Mouse (Mus musculus) left cerebral cortex, adult 9 months (tissue): Measurements from ENCODE around the gene Smg9.
"Not testable (repeated sequence)": the region's sequence is repeated elsewhere in the genome, so short reads cannot be mapped to it uniquely, and the experiment has no call there.

ENCODE experiments used
- DNase-seq, 2 experiments: peaks; one replicate each; pipeline ENCODE4 v3.0.0; 2022; ENCODE audit warnings: low spot score in 2 of 2

Gene Smg9

GRCm38 (mm10) chr7:24377091-24377865 is 22.1 kb upstream of the Smg9 start:
- no peak for DNase-seq

DNA sequence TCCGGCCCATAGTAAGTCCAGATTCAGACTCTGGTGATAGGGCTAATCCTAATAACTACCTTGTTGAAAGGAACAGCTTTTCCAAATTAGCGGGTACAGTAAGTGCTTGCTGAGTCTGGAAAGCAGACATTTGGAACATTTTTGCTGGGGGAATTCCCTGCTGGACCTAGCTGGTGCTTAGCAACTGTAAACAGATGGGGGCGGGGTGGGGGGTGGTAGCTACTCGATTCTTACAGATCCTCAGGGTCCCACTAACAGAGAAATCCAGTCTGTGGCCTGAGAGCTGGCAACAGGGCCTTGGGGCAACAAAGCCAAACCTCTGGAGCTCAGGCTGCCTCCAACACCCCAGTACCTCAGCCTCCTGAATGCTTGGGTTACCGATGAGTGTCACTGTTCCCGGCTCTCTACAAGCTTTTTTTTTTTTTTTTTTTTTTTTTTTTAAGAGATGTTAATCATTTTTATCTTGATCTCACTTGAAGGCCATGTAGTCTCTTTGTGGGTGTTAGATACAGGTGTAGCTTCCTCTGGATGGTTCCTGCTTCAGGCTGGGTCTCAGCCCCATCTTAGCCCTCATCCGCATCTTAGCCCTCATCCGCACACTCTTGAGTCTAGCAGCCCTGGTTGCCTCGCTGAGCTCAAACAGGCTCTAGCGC is 21.2 kb upstream of the Smg9 start:
- no peak for DNase-seq

- DNase-seq = no peak
These were observed 19.5 kb upstream of the Smg9 start for GRCm38 (mm10) chr7:24379934-24380333.

DNA sequence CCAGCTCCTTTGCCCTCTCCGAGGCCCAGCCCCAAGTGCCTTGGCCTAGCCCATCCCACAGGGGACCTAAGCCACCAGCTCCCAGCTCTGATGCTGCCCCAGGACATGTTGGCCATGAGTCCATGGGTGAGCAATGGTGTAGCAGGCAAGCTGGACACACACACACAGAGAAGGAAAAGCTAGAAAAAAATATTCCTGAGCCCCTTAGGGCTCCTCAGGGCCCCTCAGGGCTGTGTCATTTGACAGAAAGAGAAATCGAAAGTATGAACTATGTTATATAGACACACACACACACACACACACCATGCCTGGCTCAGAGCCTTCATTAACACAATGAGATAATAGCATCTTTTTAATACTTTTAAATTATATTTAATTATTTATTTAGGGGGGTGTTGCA is 19.0 kb upstream of the Smg9 start:
- no peak for DNase-seq

GRCm38 (mm10) chr7:24382730-24383372 is 16.6 kb upstream of the Smg9 start:
- no peak for DNase-seq

DNA sequence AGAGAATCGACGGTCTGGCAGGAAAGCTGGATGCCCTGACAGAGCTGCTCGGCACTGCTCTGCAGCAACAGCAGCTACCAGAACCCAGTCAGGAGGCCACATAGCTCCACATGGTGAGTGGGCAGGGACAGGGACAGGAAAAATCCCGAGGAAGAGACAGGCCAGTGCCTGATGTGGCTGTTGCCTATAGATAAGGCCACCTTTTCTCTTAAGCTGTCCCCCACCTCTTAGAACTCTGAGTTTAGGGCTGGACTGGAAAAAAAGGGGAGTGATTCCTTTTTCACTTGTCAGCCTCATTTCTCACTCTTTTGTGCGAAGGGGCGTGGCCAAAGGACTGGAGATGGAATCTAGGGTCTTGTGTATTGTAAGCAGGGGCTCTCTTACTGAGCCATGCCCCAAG is 15.3 kb upstream of the Smg9 start:
- DNase-seq = no peak

DNA sequence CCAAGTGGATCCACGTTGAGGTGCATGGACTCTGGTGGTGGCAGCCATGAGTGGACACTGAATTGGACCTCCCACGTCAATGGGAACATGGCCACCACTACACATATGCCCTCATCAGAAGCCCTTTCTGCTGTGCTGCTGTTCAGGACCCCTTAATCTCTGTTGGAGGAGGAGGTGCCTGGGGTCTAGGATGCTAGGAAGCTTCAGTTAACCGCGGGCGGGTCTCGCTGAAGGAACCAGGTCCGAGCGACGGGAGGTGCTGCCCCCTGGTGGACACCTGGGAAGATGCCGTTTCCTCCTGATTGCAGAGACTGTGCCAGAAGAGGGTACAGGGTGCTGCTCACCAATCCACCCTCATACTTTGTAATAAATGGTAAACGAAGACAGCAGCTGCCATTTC is 14.6 kb upstream of the Smg9 start:
- DNase-seq = peak in 1 of 2 experiments; percentile 72

DNA sequence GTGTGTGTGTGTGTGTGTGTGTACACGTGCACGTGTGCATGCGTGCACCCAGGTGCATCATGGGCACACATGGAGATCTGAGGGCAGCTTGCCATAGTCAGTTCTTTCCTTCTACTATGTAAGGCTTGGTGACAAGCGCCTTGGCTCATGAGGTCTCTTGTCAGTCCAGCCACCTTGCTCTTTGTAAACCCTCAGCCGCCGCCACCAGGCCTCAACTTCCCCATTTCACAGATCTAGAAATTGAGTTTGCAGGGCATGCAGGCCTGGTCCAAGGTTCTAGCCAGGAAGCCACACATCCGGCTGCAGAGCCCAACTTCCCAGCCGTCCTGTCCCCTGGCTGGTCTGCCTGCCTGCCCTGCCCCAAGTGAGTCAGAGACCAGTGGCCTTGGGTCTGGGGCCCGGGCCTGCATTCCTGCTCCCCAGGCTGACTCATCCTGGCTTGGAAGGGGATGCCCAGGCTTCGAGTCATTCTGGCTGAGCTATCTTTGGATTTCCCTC is 12.3 kb upstream of the Smg9 start:
- peak in 1 of 2 experiments; percentile 39 for DNase-seq

DNA sequence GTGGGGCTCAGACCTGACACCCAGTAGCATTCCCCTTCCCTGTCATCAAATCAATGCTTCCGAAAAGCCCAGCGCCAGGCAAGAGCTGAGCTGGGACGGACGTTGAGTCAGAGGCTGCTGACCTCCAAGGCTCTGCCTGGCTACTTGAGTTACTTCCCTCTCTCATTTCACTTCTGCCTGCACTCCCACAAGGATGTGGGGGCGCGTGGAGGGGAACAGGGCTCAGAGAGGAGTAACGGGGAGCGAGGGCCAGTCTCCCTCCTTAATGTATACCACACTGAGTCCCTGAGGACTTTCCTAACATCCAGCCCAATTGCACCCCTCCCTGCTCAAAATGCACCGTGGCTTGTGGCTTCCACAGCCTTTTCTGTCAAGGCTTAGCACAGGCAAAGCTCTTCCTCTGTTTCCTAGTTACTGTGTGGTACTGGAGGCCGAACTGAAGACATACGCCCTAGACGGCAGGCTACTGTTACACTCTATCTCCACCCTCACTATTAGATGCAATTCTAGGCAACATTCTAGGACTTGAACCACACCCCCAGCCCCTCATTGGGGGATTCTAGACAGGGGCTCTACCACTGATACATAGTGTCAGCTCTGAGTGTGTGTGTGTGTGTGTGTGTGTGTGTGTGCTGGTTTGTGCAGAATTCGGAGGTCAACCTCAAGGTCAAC is 9.8 kb upstream of the Smg9 start:
- no peak for DNase-seq

DNA sequence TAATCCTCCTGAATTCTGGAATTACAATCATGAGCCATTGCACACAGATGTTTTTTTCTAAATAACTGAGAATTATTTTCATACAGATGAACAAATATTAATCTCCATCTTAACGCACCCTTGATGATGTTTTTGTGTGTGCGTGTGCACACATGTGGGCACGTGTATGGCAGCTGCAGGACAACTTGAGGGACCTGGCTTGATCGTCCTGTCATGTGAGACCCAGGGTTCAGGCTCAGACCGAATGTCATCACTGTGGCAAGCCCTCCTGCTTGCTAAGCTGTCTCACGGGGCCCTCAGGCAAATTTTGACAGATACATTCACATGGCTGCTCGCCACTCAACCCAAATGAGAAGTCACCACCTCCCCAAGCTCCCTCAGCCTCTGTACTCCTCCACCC is 8.9 kb upstream of the Smg9 start:
- no peak for DNase-seq

GRCm38 (mm10) chr7:24391077-24391476 is 8.3 kb upstream of the Smg9 start:
- DNase-seq = no peak

GRCm38 (mm10) chr7:24391687-24392086 is 7.7 kb upstream of the Smg9 start:
- DNase-seq = no peak

DNA sequence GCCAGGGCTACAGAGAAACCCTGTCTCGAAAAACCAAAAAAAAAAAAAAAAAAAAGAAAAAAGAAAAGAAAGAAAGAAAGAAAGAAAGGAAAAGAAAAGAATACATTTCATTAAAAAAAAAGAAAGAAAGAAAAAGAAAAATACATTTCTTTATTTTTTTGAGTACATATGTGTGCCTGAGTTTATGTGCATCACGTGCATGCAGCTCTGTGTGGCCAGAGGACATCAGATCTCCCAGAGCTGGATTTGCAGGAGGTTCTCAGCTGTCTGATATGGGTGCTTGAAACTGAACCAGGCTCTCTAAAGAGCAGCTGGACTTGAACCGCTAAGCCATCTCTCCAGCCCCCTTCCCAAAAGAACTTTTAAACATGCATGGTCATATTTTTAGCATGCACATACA is 5.4 kb upstream of the Smg9 start:
- DNase-seq = no peak

DNA sequence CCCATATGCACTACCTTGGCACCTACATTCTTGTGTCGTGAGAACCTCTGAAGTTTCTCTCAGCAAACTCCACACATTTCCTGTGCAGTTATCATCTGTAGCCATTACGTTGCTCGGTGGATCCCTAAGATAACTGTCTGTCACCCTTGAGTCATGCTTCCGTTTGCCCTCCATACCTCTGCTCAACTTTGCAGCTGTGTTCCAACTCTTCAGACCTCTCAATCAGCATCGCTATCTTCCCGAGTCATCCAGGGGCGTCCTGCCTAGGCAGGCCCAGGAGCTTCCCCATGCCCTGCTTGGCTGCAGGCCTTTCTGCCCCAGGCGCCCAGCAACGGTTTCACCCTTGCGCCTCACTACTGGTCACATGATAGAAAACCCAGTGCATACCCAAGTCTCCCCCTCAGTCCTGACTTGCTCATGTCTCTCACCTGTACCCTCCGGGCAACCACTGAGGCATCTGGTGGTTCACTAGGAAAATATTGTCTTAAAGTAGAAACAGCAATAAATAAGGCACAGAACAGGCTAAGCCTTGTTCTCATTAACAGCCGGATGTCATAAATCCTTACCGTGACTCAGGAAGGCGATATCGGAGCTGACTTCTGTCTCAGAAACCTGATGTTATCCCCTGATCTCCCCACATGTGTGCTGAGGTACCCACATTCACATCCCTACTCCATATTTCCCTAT is 4.8 kb upstream of the Smg9 start:
- DNase-seq = no peak

DNA sequence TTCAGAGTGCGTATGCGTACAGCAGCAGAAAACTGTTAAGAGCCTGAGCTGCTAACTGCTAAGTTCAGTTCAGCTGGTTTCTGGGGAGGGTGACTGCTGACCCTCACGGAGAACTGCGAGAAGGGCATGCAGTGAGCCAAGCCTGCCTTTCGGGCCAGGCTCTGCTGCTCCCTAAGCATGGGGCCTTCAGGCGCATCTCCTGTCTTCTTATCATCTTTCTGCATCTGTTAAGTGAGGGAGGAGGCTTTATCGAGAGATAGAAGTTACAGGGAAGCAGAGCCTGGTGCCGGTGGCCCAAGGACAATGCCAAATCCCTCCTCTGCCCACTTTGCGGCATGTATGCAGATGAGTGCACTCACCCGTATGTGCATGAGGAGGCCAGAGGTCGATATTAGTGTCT is 2.6 kb upstream of the Smg9 start:
- DNase-seq = no peak

- no peak for DNase-seq
These were observed 980 bp upstream of the Smg9 start for GRCm38 (mm10) chr7:24398364-24398913.

- no peak for DNase-seq
These were observed 648 bp downstream of the Smg9 start for GRCm38 (mm10) chr7:24400082-24400452.

DNA sequence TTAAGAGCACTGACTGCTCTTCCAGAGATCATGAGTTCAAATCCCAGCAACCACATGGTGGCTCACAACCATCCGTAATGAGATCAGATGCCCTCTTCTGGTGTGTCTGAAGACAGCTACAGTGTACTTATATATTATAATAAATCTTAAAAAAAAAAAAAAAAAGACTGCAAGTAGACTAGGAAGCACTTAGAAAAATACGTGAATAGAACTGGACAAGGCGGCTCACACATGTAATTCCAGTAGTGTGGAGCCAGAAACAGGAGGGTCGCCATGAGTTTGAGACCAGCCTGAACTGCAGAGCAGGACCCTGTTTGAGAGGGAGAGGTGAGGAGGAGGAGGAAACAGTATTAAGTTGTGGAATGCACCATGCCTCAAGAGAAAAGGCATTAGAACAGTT is 1.1 kb downstream of the Smg9 start:
- DNase-seq = not testable (repeated sequence)

GRCm38 (mm10) chr7:24402851-24403250 is 3.4 kb downstream of the Smg9 start:
- no peak for DNase-seq

DNA sequence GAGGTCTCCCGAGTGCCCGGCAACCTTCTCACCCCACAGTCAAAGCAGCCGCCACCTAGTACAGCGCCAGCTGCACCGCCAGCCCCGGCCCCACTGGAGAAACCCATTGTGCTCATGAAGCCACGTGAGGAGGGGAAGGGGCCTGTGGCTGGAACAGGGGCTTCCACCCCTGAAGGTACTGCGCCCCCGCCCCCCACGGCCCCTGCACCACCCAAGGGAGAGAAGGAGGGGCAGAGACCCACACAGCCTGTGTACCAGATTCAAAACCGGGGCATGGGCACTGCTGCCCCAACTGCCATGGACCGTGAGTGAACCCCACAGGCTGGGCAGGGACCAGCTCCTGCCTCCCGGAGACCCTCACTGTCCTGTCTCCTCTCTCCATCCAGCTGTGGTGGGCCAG is 6.2 kb downstream of the Smg9 start:
- DNase-seq = no peak
